Mouse (Mus musculus): ENCODE data around the gene Elf5.

Elf5 gene

DNA sequence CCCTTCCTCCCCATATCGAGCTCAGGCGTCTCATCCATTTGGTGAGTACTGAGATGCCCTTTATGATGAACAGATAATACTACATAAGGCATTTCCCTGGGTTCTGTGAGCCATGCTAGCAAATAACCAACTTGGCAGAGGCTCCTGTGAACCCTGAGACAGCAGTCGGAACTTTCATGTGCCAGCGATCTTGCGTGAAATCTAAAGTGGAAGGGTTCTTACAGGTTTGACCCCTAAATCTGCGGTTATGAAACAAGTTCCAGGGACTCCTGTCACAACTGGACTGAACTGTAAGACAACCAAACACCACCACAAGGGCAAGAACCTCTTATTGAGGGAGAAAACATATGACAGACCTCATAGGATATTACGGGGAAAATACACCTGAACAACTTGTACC is 44.3 kb downstream of the Elf5 start:
- TF ChIP-seq GATA4 (IDR thresholded peaks at IDR 0.05; ENCODE audit: insufficient replicate concordance, low read length) = no peak

DNA sequence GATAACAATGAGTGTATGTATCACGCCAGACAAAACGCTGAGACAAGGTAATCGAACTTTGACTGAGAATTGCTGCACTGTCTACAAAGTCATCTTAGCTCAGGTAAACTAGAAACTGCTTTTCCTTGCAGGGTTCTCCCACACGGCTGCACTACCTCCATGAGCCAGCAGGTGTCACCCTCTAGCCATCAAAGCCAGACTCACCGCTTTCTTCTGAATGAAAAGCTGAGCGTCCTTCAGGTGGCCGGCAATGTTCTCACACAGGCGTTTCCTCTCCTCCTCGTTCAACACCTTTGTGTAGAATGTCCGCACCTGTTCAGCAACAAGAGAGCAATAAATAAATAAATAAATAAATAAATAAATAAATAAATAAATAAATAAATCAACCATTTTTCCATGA is 45.2 kb downstream of the Elf5 start:
- TF ChIP-seq GATA4 (IDR thresholded peaks at IDR 0.05; ENCODE audit: insufficient replicate concordance, low read length) = no peak

DNA sequence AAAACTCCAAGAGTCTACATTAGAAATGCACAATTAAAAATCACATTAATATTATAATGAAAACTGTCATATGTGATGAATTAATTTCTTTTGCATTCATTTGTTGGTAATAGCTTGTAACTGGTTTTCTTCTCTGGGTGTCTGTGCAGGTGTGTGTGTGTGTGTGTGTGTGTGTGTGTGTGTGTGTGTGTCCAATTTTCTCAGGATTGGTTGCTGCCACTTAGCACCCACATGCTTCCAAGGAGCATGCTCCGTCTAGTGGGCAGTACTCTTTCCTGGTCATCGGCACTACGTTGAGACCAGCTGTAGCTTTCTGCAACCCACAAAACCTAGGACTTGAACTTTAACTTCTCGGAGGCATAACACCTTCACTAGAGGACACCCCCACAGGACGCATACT is 45.6 kb downstream of the Elf5 start:
- no peak for TF ChIP-seq GATA4 (IDR thresholded peaks at IDR 0.05; ENCODE audit: insufficient replicate concordance, low read length)

DNA sequence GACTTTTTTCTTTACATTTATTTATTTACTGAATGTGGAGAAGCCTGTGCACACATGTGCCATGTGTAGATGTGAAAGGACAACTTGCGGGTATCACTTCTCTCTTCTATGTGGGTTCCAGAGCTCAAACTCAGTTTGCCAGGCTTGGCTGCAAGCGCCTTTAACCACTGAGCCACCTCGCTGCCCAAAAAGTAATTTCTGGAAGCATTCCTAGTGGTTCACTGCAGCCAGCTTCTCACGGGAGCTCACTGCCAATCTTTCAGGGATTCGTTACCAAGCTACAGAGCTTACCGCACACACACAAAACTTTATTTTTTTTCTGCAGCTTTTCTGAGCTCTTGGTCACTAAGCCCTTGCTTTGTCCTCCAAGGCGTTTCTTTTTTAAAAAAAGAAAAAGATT is 46.1 kb downstream of the Elf5 start:
- TF ChIP-seq GATA4 (IDR thresholded peaks at IDR 0.05; ENCODE audit: insufficient replicate concordance, low read length) = no peak

DNA sequence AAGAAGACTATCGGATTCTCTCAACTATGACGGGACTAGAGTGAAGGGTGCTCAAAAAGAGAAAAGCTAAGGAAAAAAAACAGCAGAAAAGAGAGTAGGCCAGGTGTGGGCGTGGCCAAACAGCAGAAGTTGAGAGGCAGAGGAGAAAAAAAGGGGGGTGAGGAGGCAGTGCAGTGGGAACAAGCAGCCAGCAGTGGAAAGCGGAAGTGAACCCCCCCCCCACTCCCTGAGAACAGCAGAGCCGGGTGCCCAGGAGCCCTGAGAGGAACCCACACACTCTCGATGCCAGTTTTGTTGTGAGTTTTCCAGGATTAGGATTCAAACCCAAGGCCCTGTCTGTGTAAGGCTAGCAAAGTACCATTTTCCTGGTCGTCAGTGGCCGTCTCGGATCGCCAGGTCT is 47.6 kb downstream of the Elf5 start:
- no peak for TF ChIP-seq GATA4 (IDR thresholded peaks at IDR 0.05; ENCODE audit: insufficient replicate concordance, low read length)

DNA sequence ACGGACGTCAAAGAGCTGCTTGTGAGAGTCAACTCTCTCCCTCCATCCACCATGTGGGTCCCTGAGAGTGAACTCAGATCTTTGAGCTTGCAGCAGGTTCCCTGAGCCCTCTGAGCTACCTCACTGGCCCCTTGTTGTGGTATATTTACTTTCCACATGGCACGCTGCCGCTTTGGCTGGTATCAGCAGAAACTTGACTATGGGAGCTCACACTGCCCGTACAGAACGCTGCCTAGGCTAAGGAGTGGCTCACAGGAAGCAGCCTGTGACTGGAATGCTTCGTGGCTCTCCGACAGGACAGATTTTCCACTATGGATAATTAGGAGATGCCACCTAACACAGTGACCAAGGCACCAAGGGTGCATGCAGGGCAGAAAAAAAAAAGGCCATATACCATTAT is 49.7 kb downstream of the Elf5 start:
- TF ChIP-seq GATA4 (IDR thresholded peaks at IDR 0.05; ENCODE audit: insufficient replicate concordance, low read length) = no peak

DNA sequence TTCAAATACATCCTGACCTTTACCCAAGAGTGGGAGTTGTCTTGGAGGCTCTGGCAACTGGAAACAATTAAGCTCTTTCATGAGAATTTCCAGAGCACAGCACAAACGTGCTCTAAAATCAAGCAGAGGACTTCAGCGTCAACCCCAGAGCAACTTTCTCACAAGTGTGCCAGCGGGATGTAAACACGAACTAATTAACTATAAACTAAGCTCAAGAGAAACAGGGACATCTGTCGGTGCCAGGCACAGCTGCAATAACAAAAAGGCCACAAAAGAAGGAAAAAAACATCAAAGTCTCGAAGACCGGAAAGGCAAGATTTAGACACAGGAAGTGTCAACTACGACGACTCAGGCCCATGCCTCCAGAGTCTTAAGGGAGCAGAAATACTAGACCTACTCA is 50.3 kb downstream of the Elf5 start:
- no peak for TF ChIP-seq GATA4 (IDR thresholded peaks at IDR 0.05; ENCODE audit: insufficient replicate concordance, low read length)

DNA sequence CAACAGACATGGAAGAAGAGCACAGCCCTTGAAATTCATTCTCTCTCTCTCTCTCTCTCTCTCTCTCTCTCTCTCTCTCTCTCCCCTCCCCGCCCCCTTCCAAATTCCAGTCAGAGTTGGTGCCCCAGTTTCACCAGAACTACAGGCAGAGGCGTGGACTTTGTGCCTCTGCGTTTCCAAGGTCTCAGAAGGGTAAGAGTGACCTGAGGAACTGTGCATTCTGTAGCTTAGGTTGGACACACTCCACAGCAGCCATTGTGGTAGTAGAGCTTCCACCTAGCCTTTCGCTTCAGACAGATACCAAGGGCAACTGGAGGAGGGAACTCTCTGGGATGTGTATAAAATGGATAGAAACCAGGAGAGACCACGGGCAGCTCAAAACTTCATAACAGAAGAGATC is 51.3 kb downstream of the Elf5 start:
- no peak for TF ChIP-seq GATA4 (IDR thresholded peaks at IDR 0.05; ENCODE audit: insufficient replicate concordance, low read length)

DNA sequence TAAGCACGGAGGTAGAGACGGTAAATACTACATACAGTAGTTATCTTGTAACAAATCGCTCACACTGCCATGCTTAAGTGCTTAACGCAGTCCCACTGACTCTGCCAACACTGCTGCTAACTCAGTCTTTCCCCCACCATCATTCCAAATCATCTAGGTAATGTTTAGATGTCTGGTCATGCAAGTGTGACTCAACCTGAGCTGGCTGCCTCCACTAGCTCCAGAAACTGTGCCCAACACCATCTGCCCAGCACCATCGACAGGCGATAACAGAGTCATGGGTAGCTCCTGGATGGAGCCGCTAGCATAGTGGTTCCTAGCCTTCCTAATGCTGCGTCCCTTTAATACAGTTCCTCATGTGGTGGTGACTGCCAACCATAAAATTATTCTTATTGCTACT is 53.0 kb downstream of the Elf5 start:
- no peak for TF ChIP-seq GATA4 (IDR thresholded peaks at IDR 0.05; ENCODE audit: insufficient replicate concordance, low read length)

DNA sequence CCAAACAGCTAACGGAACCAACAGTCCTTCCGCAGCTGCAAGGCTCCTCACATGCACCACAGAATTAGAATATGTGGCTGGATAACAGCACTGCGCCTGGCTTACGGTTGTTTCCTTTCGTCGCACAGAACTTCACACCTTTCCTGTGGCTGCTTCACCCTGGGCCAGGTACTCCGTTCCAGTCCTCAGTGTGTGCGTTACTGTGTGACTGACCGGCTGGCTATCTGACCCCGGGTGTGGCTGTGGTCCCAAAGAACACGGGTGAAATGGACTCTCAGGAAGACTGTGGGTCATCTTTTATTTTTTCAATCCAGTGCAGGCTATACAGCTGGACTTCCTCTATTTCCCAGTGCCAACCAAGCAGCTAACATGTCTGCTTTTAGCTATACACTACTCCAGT is 53.9 kb downstream of the Elf5 start:
- TF ChIP-seq GATA4 (IDR thresholded peaks at IDR 0.05; ENCODE audit: insufficient replicate concordance, low read length) = no peak

DNA sequence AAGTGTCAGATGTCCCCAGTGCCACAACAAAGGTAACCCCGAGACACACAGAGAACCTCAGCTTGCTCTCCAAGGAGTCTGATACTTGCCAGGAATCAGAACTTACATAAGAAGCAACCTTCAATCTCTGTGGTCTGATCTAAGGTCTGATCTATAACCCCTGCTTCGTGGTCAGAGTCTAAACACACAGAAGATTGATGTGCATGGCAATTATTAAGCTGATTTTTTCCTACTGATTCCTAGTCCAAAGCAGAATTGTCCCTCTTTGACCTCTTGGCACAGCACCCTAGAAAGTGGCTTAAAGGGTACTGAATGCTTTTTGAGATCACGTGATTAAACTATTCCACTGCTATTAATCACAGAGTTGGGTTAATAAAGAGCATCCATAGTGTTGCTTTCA is 54.8 kb downstream of the Elf5 start:
- TF ChIP-seq GATA4 (IDR thresholded peaks at IDR 0.05; ENCODE audit: insufficient replicate concordance, low read length) = peak; percentile 54; the same call in 1 of the 2 replicates

DNA sequence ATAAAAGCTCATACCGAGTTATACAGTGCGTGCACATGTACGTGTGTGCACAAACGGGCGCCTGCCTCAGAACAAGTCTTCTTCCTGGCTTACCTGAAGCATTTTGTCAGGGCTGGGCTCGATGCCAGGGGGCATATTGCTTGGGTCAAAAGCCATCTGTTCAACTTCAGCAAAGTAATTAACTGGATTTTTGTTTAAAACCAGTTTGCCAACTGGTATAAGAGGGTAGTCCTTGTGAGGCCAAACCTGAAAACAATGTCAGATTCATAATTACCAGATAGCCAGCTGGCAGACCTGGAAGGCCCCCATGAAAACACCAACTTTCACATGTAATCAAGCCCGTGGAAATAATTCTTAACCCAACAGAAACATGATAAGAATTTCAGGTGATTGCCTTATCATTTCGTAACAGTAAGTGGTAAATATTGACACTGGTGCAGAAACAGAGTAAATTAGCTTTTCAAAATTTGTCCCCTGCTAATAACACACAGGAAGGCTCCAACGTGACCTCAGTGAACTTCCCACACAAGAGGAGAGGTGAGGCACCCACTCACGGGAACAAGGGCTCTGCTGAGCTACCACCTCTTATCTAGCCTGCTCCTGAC is 55.6 kb downstream of the Elf5 start:
- peak; percentile 61; the same call in 1 of the 2 replicates for TF ChIP-seq GATA4 (IDR thresholded peaks at IDR 0.05; ENCODE audit: insufficient replicate concordance, low read length)

DNA sequence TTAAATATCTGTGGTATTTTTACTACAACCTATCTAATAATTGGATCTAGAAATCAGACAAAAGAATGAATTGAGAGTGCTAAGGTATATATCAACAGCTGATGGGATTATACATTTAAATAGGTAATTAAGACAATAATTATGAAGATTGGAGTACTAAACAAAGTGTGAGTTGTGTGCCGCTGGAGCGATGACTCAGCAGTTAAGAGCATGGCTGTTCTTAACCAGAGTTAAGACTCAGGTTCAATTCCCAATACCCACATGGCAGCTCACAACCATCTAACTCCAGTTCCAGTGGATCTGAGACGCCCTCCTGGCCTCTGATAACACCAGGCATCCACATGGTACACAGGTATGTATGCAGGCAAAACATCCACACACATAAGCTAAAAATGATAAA is 61.9 kb downstream of the Elf5 start:
- TF ChIP-seq GATA4 (IDR thresholded peaks at IDR 0.05; ENCODE audit: insufficient replicate concordance, low read length) = no peak

DNA sequence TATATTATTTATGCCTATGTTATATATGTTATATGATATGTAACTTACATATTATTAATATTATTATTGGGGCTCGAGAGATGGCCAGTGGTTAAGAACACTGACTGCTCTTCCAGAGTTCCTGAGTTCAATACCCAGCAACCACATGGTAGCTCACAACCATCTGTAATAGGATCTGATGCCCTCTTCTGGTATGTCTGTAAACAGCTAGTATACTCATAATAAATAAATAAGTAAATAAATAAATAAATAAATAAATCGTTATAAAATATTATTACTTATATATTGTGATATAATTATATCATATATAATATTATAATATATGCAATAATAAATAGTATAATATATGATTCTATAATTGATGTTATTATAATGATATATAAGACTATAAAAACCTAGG is 64.7 kb downstream of the Elf5 start:
- no peak for TF ChIP-seq GATA4 (IDR thresholded peaks at IDR 0.05; ENCODE audit: insufficient replicate concordance, low read length)

DNA sequence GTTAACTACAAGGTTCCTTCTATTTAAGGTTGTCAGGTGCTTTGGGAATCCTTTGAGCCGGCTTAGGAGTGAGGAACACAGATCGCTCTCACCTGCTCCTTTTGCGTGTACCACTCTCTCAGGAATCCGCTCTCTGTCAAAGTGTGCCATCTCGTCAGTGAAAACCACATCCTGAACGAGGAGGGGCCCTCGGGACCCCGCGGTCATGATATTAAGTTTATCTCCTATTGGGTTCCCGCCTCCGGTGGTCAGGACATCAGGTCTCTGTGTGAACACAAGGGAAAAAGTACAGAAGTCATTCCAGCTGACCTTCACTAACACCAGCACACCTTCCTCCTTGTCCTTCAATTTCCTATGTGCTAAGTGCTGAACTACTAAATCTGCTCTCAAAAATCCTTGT is 65.2 kb downstream of the Elf5 start:
- no peak for TF ChIP-seq GATA4 (IDR thresholded peaks at IDR 0.05; ENCODE audit: insufficient replicate concordance, low read length)

DNA sequence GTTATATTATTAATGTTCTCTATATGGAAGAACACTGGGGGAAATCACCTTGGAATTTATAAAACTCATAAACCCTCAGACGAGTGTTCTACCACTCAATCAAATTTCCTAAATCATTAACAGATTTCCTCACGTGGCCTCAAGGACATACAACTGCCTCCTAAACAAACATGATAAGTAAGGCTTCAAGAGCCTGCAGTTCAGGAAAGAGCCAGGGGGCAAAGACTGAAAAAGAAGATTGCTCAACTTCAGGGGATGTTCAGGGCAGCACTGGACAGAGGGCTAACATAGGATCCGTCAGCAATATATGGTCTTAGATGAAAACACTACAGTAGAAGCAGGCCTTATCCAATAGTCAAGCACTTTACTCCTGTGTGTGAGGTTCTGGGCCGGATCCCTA is 66.0 kb downstream of the Elf5 start:
- no peak for TF ChIP-seq GATA4 (IDR thresholded peaks at IDR 0.05; ENCODE audit: insufficient replicate concordance, low read length)

DNA sequence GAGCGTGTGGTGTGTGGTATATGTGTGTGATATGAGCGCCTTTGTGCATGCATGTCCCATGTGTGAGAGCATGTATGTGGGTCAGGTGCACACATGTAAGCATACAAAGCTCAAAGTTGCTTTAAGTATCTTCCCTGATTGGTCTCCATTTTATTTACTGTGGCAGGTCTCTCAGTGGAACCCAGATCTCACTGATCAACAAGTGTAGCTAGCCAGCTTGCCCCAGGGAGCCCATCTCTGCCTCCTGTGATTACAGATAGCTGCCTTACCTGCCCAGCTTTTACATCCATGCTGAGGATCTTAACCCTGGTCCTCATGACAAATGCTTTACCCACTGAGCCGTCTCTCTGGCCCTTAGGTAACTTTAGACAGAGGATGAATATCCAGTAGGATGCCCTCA is 66.8 kb downstream of the Elf5 start:
- TF ChIP-seq GATA4 (IDR thresholded peaks at IDR 0.05; ENCODE audit: insufficient replicate concordance, low read length) = no peak

DNA sequence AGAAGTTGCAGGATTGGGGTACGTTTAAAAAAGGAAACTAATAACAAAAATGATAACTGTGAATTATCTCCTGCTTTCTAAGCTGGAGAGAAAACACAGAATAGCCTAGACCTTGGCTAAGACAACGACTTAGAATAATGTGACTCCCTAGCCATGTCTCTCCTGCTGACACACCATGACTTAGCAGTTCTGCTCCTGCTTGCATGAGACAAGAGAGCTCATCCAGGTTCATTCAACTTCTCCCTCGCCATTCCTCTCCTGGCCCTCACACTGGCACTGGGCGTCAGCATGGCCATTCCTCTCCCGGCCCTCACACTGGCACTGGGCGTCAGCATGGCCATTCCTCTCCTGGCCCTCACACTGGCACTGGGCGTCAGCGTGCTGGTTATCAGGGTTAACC is 68.8 kb downstream of the Elf5 start:
- no peak for TF ChIP-seq GATA4 (IDR thresholded peaks at IDR 0.05; ENCODE audit: insufficient replicate concordance, low read length)
